Mouse (Mus musculus) liver, embryonic 15.5 days (tissue): ENCODE measurements around the gene Gdpd4. TPM values are rescaled to one million over a fixed set of nuclear protein-coding genes. Genes with fewer than 3 reads are reported as not detected.

Source experiments
- ATAC-seq: fragments of 200-750 bp; cut with Nextera tagmentation; 2 replicates; pipeline ENCODE4 v1.8.0; 2017; ENCODE audit warnings: moderate number of reproducible peaks, mild to moderate bottlenecking, moderate library complexity; ENCODE audit not compliant: insufficient read depth
- H3K27ac ChIP-seq: fragments of 300-500 bp; sonication (generic); replicated peaks from 2 replicates; pipeline ENCODE4 v1.5.1; 2015; ENCODE audit warnings: mild to moderate bottlenecking, inconsistent platforms
- H3K27me3 ChIP-seq: fragments of 300-500 bp; sonication (generic); 2 replicates; pipeline ENCODE4 v1.6.1; 2015; ENCODE audit warnings: mild to moderate bottlenecking, inconsistent platforms
- H3K36me3 ChIP-seq: fragments of 300-500 bp; sonication (generic); replicated peaks from 2 replicates; pipeline ENCODE4 v1.6.1; 2015; ENCODE audit warnings: moderate library complexity, mild to moderate bottlenecking, inconsistent platforms
- H3K4me1 ChIP-seq: fragments of 300-500 bp; sonication (generic); replicated peaks from 2 replicates; pipeline ENCODE4 v1.6.1; 2015; ENCODE audit warnings: inconsistent platforms
- H3K4me2 ChIP-seq: fragments of 300-500 bp; sonication (generic); 2 replicates; pipeline ENCODE4 v1.6.1; 2015; ENCODE audit warnings: moderate library complexity, mild to moderate bottlenecking, inconsistent platforms
- H3K4me3 ChIP-seq: fragments of 300-500 bp; sonication (generic); replicated peaks from 2 replicates; pipeline ENCODE4 v1.5.1; 2015; ENCODE audit warnings: mild to moderate bottlenecking, inconsistent platforms
- H3K9ac ChIP-seq: fragments of 300-500 bp; sonication (generic); 2 replicates; pipeline ENCODE4 v1.6.1; 2015; ENCODE audit warnings: moderate library complexity, mild to moderate bottlenecking, inconsistent platforms
- H3K9me3 ChIP-seq: fragments of 300-500 bp; sonication (generic); replicated peaks from 2 replicates; pipeline ENCODE4 v1.6.1; 2016; ENCODE audit warnings: inconsistent platforms
- WGBS: fragments of 180-500 bp; shearing (Covaris S2); methylation state at CpG from one replicate; pipeline ENCODE4 v1.1.7; 2015; ENCODE audit warnings: mixed read lengths; ENCODE audit not compliant: insufficient replicate concordance; 5-methylcytosine and 5-hydroxymethylcytosine counted together
- polyA plus RNA-seq: library from polyadenylated mRNA; unstranded; fragments of >200 nt; fragmentation: Nextera tagmentation; extraction: Ambion mirVana; gene quantifications from 2 replicates; pipeline ENCODE4 v1.2.1, GENCODE M21; 2015

The Gdpd4 gene
- not detected in 2 replicates for polyA plus RNA-seq

GRCm38 (mm10) chr7:97919742-97920141 lies at the start of gene Gdpd4:
Gdpd4 (plus strand) TSS chr7:97919955.
- Histone ChIP-seq H3K36me3 (no peaks in the 10 kb centered on the region), H3K27me3 (no peaks in the 10 kb centered on the region), H3K4me2 (no peak within 1 kb of the TSS), H3K4me3 (no peak within 1 kb of the TSS), H3K9me3 (no peaks in the 10 kb centered on the region), H3K4me1 (no peaks in the 10 kb centered on the region), H3K27ac (no peak within 1 kb of the TSS), H3K9ac (no peak within 1 kb of the TSS)
- WGBS: 61% methylated on average over 12 of the region's 12 CpGs
- ATAC-seq: no peak

GRCm38 (mm10) chr7:97872396-97872795 lies 47.4 kb upstream of the Gdpd4 start:
- Histone ChIP-seq H3K4me2 (no peak overlapping the region), H3K27ac (no peak overlapping the region), H3K9me3 (no peaks in the 10 kb centered on the region), H3K27me3 (no peaks in the 10 kb centered on the region), H3K4me3 (no peak overlapping the region), H3K36me3 (no peaks in the 10 kb centered on the region), H3K9ac (no peak overlapping the region), H3K4me1 (no peaks in the 10 kb centered on the region)
- WGBS: 79% methylated on average over 4 of the region's 4 CpGs
- no peak for ATAC-seq

GRCm38 (mm10) chr7:97873317-97873716 lies 46.4 kb upstream of the Gdpd4 start:
- no peak overlapping the region for H3K27ac ChIP-seq
- H3K36me3 ChIP-seq: no peaks in the 10 kb centered on the region
- no peak overlapping the region for H3K9ac ChIP-seq
- no peak overlapping the region for H3K4me3 ChIP-seq
- no peak overlapping the region for H3K4me2 ChIP-seq
- no peaks in the 10 kb centered on the region for H3K4me1 ChIP-seq
- no peak for ATAC-seq
- H3K9me3 ChIP-seq: no peaks in the 10 kb centered on the region
- H3K27me3 ChIP-seq: no peaks in the 10 kb centered on the region

GRCm38 (mm10) chr7:97877846-97878538 lies 41.8 kb upstream of the Gdpd4 start:
- H3K27me3 ChIP-seq: no peaks in the 10 kb centered on the region
- no peaks in the 10 kb centered on the region for H3K4me1 ChIP-seq
- ATAC-seq: no peak
- no peak overlapping the region for H3K4me3 ChIP-seq
- H3K27ac ChIP-seq: no peak overlapping the region
- H3K4me2 ChIP-seq: no peak overlapping the region
- WGBS: 72% methylated on average over 7 of the region's 7 CpGs
- H3K36me3 ChIP-seq: no peaks in the 10 kb centered on the region
- no peaks in the 10 kb centered on the region for H3K9me3 ChIP-seq
- H3K9ac ChIP-seq: no peak overlapping the region

- 50% methylated on average over 3 of the region's 3 CpGs for whole genome bisulfite sequencing
- 0 out of 2 replicates have a peak, but pooled peaks cover 3% of the 10 kb centered on the region for H3K36me3 ChIP-seq
- ATAC-seq: no peak
- no peak overlapping the region for H3K4me3 ChIP-seq
- no peak overlapping the region for H3K9ac ChIP-seq
- no peaks in the 10 kb centered on the region for H3K4me1 ChIP-seq
- no peaks in the 10 kb centered on the region for H3K27me3 ChIP-seq
- H3K27ac ChIP-seq: no peak overlapping the region
- H3K4me2 ChIP-seq: no peak overlapping the region
- H3K9me3 ChIP-seq: no peaks in the 10 kb centered on the region
These were observed 8.1 kb upstream of the Gdpd4 start for GRCm38 (mm10) chr7:97911646-97912045.

GRCm38 (mm10) chr7:97914833-97915516 lies 4.8 kb upstream of the Gdpd4 start:
- Histone ChIP-seq H3K27ac (no peak overlapping the region), H3K36me3 (no peaks in the 10 kb centered on the region), H3K4me2 (no peak overlapping the region), H3K4me1 (no peaks in the 10 kb centered on the region), H3K9me3 (no peaks in the 10 kb centered on the region), H3K4me3 (no peak overlapping the region), H3K27me3 (no peaks in the 10 kb centered on the region), H3K9ac (no peak overlapping the region)
- WGBS: 45% methylated on average over 2 of the region's 2 CpGs
- no peak for ATAC-seq

- WGBS: 40% methylated on average over 1 of the region's 1 CpGs
- H3K4me3 ChIP-seq: no peak overlapping the region
- no peaks in the 10 kb centered on the region for H3K9me3 ChIP-seq
- no peak overlapping the region for H3K9ac ChIP-seq
- no peak overlapping the region for H3K27ac ChIP-seq
- no peaks in the 10 kb centered on the region for H3K36me3 ChIP-seq
- no peaks in the 10 kb centered on the region for H3K27me3 ChIP-seq
- no peak overlapping the region for H3K4me2 ChIP-seq
- no peak for ATAC-seq
- no peaks in the 10 kb centered on the region for H3K4me1 ChIP-seq
These were observed 6.1 kb downstream of the Gdpd4 start for GRCm38 (mm10) chr7:97925819-97926218.

- no peak overlapping the region for H3K27ac ChIP-seq
- no peaks in the 10 kb centered on the region for H3K36me3 ChIP-seq
- no peak overlapping the region for H3K4me2 ChIP-seq
- H3K4me1 ChIP-seq: no peaks in the 10 kb centered on the region
- WGBS: 77% methylated on average over 5 of the region's 5 CpGs
- H3K9me3 ChIP-seq: no peaks in the 10 kb centered on the region
- no peaks in the 10 kb centered on the region for H3K27me3 ChIP-seq
- no peak overlapping the region for H3K4me3 ChIP-seq
- no peak overlapping the region for H3K9ac ChIP-seq
- no peak for ATAC-seq
These were observed 7.2 kb downstream of the Gdpd4 start for GRCm38 (mm10) chr7:97926978-97927377.

- Histone ChIP-seq H3K4me1 (no peaks in the 10 kb centered on the region), H3K27me3 (no peaks in the 10 kb centered on the region), H3K36me3 (no peaks in the 10 kb centered on the region), H3K4me2 (no peak overlapping the region), H3K9ac (no peak overlapping the region), H3K27ac (no peak overlapping the region), H3K4me3 (no peak overlapping the region), H3K9me3 (no peaks in the 10 kb centered on the region)
- ATAC-seq: no peak
- 33% methylated on average over 1 of the region's 1 CpGs for WGBS
These were observed 24.7 kb downstream of the Gdpd4 start for GRCm38 (mm10) chr7:97944485-97944884.

- H3K9ac ChIP-seq: no peak overlapping the region
- H3K4me3 ChIP-seq: no peak overlapping the region
- ATAC-seq: no peak
- no peaks in the 10 kb centered on the region for H3K36me3 ChIP-seq
- 39% methylated on average over 4 of the region's 4 CpGs for WGBS
- H3K4me2 ChIP-seq: no peak overlapping the region
- no peaks in the 10 kb centered on the region for H3K27me3 ChIP-seq
- no peak overlapping the region for H3K27ac ChIP-seq
- H3K4me1 ChIP-seq: no peaks in the 10 kb centered on the region
- no peaks in the 10 kb centered on the region for H3K9me3 ChIP-seq
These were observed 52.7 kb downstream of the Gdpd4 start for GRCm38 (mm10) chr7:97972486-97972885.

GRCm38 (mm10) chr7:97977463-97977862 lies 57.7 kb downstream of the Gdpd4 start:
- WGBS: 34% methylated on average over 1 of the region's 1 CpGs
- Histone ChIP-seq H3K36me3 (no peaks in the 10 kb centered on the region), H3K4me3 (no peak overlapping the region), H3K27me3 (no peaks in the 10 kb centered on the region), H3K9me3 (no peaks in the 10 kb centered on the region), H3K27ac (no peak overlapping the region), H3K4me2 (no peak overlapping the region), H3K9ac (no peak overlapping the region), H3K4me1 (no peaks in the 10 kb centered on the region)
- no peak for ATAC-seq
